Mouse (Mus musculus) kidney, adult 9 months (tissue): ENCODE data around the gene Bnip1.
A peak's percentile ranks its signal among the peaks of the same experiment; 100 is the strongest.

ENCODE experiments used
- DNase-seq: peaks from one replicate; pipeline ENCODE4 v3.0.0; 2022

Bnip1 gene

GRCm38 (mm10) chr17:26780750-26781571 lies at the start of gene Bnip1:
TSS of gene Bnip1 (plus strand) at chr17:26781066.
- peak; percentile 79 for DNase-seq

GRCm38 (mm10) chr17:26742581-26742980 lies 38.3 kb upstream of the Bnip1 start:
- DNase-seq, result no peak

- no peak for DNase-seq
These were observed 37.6 kb upstream of the Bnip1 start for GRCm38 (mm10) chr17:26743294-26743693.

- no peak for DNase-seq
These were observed 30.9 kb upstream of the Bnip1 start for GRCm38 (mm10) chr17:26749975-26750374.

- no peak for DNase-seq
These were observed 28.6 kb upstream of the Bnip1 start for GRCm38 (mm10) chr17:26752297-26752696.

GRCm38 (mm10) chr17:26753476-26753875 lies 27.4 kb upstream of the Bnip1 start:
- DNase-seq, result peak; percentile 42

- DNase-seq, result no peak
These were observed 13.6 kb upstream of the Bnip1 start for GRCm38 (mm10) chr17:26767100-26767753.

- DNase-seq, result no peak
These were observed 13.1 kb upstream of the Bnip1 start for GRCm38 (mm10) chr17:26767754-26768124.

- DNase-seq, result no peak
These were observed 4.7 kb upstream of the Bnip1 start for GRCm38 (mm10) chr17:26776211-26776610.

- DNase-seq, result no peak
These were observed 2.9 kb upstream of the Bnip1 start for GRCm38 (mm10) chr17:26778001-26778400.

- DNase-seq, result no peak
These were observed 2.3 kb upstream of the Bnip1 start for GRCm38 (mm10) chr17:26778430-26779100.

- DNase-seq, result no peak
These were observed 1.4 kb upstream of the Bnip1 start for GRCm38 (mm10) chr17:26779471-26779870.

GRCm38 (mm10) chr17:26781610-26782043 lies 761 bp downstream of the Bnip1 start:
- peak; percentile 36 for DNase-seq

GRCm38 (mm10) chr17:26784525-26784924 lies 3.7 kb downstream of the Bnip1 start:
- DNase-seq, result no peak

GRCm38 (mm10) chr17:26786586-26786985 lies 5.7 kb downstream of the Bnip1 start:
- no peak for DNase-seq

- no peak for DNase-seq
These were observed 8.1 kb downstream of the Bnip1 start for GRCm38 (mm10) chr17:26788986-26789385.

GRCm38 (mm10) chr17:26789460-26790268 lies 8.8 kb downstream of the Bnip1 start:
- DNase-seq, result no peak

GRCm38 (mm10) chr17:26790269-26791214 lies 9.7 kb downstream of the Bnip1 start:
- DNase-seq, result no peak

GRCm38 (mm10) chr17:26791580-26791979 lies 10.7 kb downstream of the Bnip1 start:
- DNase-seq, result no peak

- DNase-seq, result no peak
These were observed 11.2 kb downstream of the Bnip1 start for GRCm38 (mm10) chr17:26792096-26792495.

- no peak for DNase-seq
These were observed 12.4 kb downstream of the Bnip1 start for GRCm38 (mm10) chr17:26793068-26793765.
